Mouse (Mus musculus): ENCODE measurements around the gene Tbccd1. TPM values are rescaled to one million over a fixed set of nuclear protein-coding genes. Genes with fewer than 3 reads are reported as not detected.

Gene Tbccd1
- total RNA-seq, 2 experiments from 2014 or later, result 21.4 to 23.4 TPM

DNA sequence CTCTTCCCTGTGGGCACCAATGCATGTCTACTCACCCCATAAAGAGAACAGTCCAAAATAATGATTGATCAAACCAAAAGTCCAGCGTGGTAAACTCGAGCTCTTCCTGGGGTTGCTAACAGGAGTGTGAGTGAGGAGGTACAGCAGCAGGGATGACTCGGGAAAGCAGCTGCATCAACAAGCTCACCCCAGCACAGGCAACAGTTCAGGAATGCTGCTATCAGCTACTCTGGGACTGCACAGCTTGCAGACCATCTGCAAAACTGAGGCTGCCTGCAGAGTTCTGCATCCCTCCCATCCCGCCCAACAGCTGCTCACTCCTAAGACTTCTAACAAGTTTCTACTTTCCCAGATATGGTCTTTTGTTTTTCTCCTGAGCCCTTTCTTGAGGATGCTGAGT lies 15.9 kb upstream of the Tbccd1 start:
- DNase-seq (ENCODE audit: low spot score in 2 of 2), result no peak

DNA sequence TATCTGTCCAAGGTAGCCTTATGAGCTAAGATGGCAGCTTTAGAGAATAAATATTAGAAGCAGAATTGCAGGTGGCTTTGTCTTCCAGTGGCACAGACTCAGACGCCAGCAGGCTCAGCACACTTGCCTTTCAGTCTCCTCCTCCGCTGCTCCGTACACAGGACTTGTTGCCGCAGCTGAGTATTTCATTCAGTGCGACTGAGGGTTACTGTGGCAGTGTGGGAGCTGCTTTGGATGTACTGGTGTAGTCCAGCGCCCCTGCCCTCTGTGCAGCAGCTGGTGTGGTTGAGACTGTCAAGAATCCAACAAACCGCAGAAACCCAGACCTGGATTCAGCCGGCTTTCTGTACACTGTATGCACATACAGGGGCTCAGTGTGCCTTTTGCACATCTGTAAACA lies 14.9 kb upstream of the Tbccd1 start:
- no peak for DNase-seq (ENCODE audit: low spot score in 2 of 2)

GRCm38 (mm10) chr16:22856773-22857172 lies 696 bp downstream of the Tbccd1 start:
- DNase-seq (ENCODE audit: low spot score in 2 of 2), result no peak

DNA sequence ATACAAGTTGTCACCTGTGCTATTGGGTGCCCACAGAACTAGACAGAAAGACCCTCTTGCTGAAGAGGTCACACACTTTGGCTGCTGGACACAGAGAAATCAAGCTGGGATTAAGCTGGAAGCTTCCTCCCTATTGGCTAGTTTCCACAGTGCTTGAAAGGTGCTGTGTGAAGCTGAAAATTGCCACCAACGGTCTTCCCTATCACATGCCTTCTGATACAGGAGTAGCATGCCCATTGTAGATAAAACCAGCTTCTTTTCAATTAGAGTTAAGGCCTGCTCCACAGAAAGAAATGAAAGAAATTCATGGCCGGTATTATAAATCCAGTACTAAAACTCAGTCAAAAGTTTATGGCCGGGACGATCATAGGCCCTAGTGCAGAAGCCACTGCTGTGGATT lies 4.8 kb downstream of the Tbccd1 start:
- no peak for DNase-seq (ENCODE audit: low spot score in 2 of 2)

DNA sequence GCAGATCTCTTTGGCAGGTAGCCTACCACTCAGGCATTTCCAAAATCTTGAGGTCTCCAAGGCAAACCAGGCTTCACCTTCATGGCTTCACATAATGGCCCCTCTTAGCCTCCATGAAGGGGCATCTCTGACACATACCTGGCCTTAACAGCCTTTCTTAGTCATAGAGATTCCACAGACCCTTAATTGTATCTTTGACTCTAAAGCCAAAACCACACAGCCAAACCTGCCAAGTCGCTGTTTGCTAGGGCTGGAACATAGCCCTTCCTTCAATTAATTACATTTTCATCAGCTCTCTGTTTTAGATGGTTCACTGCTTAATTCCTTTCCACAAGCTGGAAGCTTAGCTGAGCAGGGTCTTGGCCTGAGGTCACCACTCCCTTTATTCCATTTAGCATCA lies 9.1 kb downstream of the Tbccd1 start:
- DNase-seq (ENCODE audit: low spot score in 2 of 2), result no peak

GRCm38 (mm10) chr16:22847686-22848085 lies 9.8 kb downstream of the Tbccd1 start:
- DNase-seq (ENCODE audit: low spot score in 2 of 2), result no peak

- no peak for DNase-seq (ENCODE audit: low spot score in 2 of 2)
These were observed 12.0 kb downstream of the Tbccd1 start for GRCm38 (mm10) chr16:22845481-22845880.

DNA sequence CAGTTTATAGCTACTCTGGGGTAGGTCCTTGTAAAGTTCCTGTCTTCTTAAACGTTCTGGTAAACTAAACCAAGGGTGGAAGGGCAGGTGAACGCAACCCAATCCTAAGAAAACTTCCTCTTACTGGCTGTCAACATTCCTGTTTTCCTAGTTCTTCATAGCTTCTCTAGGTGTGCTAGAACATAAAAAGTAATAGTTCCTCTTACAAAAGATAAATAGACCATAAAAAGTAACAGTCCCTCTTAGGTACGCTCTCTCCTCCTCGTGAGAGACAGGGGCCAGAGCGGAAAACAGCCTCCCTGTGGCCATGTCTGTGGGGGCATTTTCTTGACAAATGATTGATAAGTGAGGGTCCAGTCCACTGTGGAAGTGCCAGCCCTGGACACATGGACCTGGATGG lies 12.6 kb downstream of the Tbccd1 start:
- DNase-seq (ENCODE audit: low spot score in 2 of 2), result no peak

DNA sequence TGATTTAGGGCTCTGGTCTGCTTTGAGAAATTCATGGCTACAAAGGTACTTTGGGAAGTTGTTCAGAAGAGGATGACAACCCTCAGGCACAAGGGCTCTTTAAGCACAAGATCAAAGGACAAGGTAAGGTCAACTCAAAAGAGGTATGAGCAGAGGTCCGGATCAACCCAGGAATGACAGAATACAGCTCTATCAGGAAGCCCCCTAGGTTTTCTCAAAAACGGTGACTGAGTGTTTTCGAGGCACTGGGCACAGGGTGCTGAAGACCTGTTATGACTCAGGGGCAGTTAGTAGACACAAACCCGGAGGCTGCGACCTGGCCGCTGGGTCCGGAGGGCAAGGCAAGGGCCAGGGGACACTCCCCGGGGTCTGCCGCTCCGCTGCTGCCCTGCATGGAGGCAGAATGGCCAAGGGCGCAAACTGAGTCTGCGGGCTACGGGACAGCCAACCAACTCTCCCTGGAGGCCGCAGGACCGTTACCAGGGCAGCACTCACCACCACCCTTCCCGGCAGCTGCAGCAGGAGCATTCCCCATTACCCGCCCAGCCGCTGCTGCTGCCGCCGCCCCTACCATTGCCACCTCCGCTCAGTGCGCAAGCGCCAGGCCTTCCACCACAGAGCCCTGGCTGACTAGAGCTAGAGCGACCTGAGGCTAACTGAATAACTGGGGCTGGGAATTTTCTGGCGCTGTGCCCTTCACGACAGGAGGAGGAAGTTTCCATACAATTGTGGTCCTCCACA lies 13.2 kb downstream of the Tbccd1 start:
- DNase-seq (ENCODE audit: low spot score in 2 of 2), result peak; percentile 53 to 76

DNA sequence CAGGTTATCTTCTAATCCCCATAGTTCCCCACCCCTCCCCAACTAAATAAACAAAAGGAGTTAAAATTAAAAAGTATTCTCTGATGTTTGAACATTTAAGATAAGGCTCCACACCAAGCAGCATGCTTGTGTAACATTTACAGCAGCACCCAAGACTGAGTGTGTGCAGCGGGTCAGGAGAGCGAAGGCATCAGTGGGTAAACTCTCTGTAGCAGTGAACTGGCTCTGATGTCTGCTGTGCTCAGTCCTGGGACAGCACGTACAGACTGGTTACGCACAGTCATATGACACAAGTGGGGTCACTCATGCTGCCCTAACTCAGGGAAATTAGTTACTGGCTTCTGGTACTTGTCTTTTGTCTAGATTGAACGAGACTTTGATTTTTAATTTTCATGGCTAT lies 14.6 kb downstream of the Tbccd1 start:
- no peak for DNase-seq (ENCODE audit: low spot score in 2 of 2)

- DNase-seq (ENCODE audit: low spot score in 2 of 2), result no peak
These were observed 18.2 kb downstream of the Tbccd1 start for GRCm38 (mm10) chr16:22839146-22839857.

- no peak for DNase-seq (ENCODE audit: low spot score in 2 of 2)
These were observed 24.4 kb downstream of the Tbccd1 start for GRCm38 (mm10) chr16:22832932-22833525.

DNA sequence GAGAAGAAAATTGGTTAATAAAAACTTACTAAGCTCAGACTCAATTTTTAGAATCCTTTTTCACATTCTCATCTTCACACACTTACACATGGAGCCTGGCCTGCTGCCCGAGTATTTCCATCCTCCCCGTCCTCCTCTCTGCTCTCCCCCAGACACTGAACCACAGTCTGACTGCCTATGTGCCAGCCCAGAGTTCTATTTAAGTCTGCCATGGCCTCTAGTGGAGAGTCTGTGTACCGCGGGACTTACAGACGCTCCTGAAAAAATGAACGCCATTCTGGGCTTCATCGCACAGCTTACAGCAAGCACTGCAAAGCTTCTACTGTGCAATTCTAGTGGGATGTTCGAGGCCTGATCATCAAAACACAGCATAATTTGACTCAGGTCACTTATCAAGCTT lies 36.7 kb downstream of the Tbccd1 start:
- no peak for DNase-seq (ENCODE audit: low spot score in 2 of 2)

DNA sequence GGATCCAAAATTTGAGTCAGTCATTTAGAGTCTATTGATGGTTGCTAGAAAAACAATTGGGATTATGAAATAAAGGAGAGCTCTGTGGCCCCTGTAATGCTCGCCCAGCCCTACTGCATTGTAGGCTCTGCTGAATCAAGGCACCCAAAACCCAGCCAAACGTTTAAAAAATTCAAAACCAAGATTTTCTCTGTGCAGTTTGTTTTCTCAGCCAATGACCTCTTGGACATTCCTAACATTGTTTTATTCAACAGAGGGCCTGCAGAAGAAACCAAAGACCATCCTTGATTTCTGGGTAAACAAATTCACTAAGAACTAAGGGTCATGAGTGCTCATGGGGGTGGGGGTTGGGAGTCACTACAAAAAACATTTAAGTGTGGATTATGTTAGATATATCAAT lies 46.0 kb downstream of the Tbccd1 start, which contains the start of gene Crygs:
Crygs (minus strand) TSS at position 101 of the 400 bp plus-strand sequence.
- DNase-seq (ENCODE audit: low spot score in 2 of 2), result no peak

DNA sequence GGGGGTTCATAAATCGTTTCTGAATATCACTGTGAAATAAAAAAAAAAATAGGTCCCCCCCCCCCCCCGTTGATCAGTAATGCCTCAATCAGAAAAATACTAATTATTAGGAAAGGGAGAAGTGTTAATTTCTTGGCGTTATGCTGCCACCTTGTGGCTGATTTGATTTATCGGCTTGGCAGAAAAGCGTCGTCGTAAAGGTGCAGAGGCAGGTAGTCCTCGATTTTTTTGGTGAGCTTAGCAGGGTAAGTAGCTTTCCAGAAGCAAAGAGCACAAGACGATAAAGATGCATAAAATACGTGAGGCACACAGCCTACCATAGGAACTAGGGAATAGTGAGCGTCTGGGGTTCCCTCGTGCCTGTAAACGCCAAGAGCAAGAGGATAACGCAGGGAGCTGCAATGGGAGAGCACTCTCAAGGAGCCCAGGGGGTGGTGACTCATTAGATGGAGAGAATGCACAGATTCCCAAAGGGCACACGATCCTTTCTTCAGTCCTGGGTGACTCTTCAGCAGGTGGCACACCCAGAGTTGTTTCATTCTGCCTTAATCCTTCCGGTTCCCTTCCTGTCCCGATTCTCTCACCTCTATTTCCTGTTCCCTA lies 49.9 kb downstream of the Tbccd1 start:
- no peak for DNase-seq (ENCODE audit: low spot score in 2 of 2)

- DNase-seq (ENCODE audit: low spot score in 2 of 2), result no peak
These were observed 54.7 kb downstream of the Tbccd1 start for GRCm38 (mm10) chr16:22802786-22803185.

- no peak for DNase-seq (ENCODE audit: low spot score in 2 of 2)
These were observed 56.7 kb downstream of the Tbccd1 start for GRCm38 (mm10) chr16:22800849-22801109.

GRCm38 (mm10) chr16:22800026-22800848 lies 57.2 kb downstream of the Tbccd1 start:
- no peak for DNase-seq (ENCODE audit: low spot score in 2 of 2)

- no peak for DNase-seq (ENCODE audit: low spot score in 2 of 2)
These were observed 58.9 kb downstream of the Tbccd1 start for GRCm38 (mm10) chr16:22798520-22798919.

DNA sequence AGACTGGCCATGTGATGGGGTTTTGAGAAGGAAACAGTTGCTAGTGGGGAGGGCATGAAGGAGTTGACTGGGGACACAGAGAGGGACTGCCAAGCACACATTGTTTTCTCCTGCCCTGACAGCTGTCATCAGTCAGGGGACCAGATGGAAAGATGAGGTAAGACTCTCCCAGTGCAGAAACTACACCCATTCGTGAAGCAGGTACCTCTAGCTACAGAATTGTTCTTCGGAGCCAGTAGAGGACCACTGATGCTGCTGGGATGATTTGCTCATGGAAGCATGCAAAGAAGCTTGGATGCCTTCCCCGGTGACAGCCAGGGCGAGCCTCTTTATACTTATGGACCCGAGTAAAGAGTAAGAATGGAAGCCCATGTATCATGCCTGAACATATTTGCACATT lies 59.9 kb downstream of the Tbccd1 start:
- no peak for DNase-seq (ENCODE audit: low spot score in 2 of 2)

GRCm38 (mm10) chr16:22795497-22795896 lies 62.0 kb downstream of the Tbccd1 start:
- DNase-seq (ENCODE audit: low spot score in 2 of 2), result no peak
